Mouse (Mus musculus): ENCODE results near the gene 4930548H24Rik. TPM values are rescaled to one million over a fixed set of nuclear protein-coding genes. Genes with fewer than 3 reads are reported as not detected.

The 4930548H24Rik gene
- total and polyA plus RNA-seq, 3 experiments, result 0.14 TPM; not detected in 2

Other genes starting within 250 kb of the 4930548H24Rik start
- 10 to 100 TPM; 78.2 to 84.9 TPM for gene Nrbp1, start 244.9 kb upstream of the 4930548H24Rik start, total RNA-seq (2021)
- 180 and 229 TPM in 2 replicates for gene Nrbp1, start 244.9 kb upstream of the 4930548H24Rik start, polyA plus RNA-seq (2012; rRNA removed)
- not detected for gene Gm9970, start 244.5 kb upstream of the 4930548H24Rik start, total RNA-seq (2021)
- 3.7 and 3.9 TPM in 2 replicates for gene Gm9970, start 244.5 kb upstream of the 4930548H24Rik start, polyA plus RNA-seq (2012; rRNA removed)
- 1 to 10 TPM; 2.2 to 4.5 TPM for gene Krtcap3, start 234.0 kb upstream of the 4930548H24Rik start, total RNA-seq (2021)
- gene Krtcap3, start 234.0 kb upstream of the 4930548H24Rik start, polyA plus RNA-seq (2012; rRNA removed), result 13.3 and 13.6 TPM in 2 replicates
- 10 to 100 TPM; 28.9 to 38.1 TPM for gene Ift172, start 194.6 kb upstream of the 4930548H24Rik start, total RNA-seq (2021)
- 29.5 and 30.1 TPM in 2 replicates for gene Ift172, start 194.6 kb upstream of the 4930548H24Rik start, polyA plus RNA-seq (2012; rRNA removed)
- 10 to 100 TPM; 11.1 to 20.8 TPM for gene Fndc4, start 189.7 kb upstream of the 4930548H24Rik start, total RNA-seq (2021)
- 25.0 and 28.6 TPM in 2 replicates for gene Fndc4, start 189.7 kb upstream of the 4930548H24Rik start, polyA plus RNA-seq (2012; rRNA removed)
- gene Gckr, start 188.3 kb upstream of the 4930548H24Rik start, total RNA-seq (2021), result under 1 TPM in 1 of 2 experiments, not detected in 1; 0.61 TPM
- 0.13 and 0.20 TPM in 2 replicates for gene Gckr, start 188.3 kb upstream of the 4930548H24Rik start, polyA plus RNA-seq (2012; rRNA removed)
- gene Zfp512, start 33.3 kb upstream of the 4930548H24Rik start, total RNA-seq (2021), result 10 to 100 TPM; 14.2 to 22.2 TPM
- gene Zfp512, start 33.3 kb upstream of the 4930548H24Rik start, polyA plus RNA-seq (2012; rRNA removed), result 4.9 and 5.1 TPM in 2 replicates
- 10 to 100 TPM; 28.6 to 36.3 TPM for gene Gpn1, start 9.0 kb downstream of the 4930548H24Rik start, total RNA-seq (2021)
- gene Gpn1, start 9.0 kb downstream of the 4930548H24Rik start, polyA plus RNA-seq (2012; rRNA removed), result 38.4 and 48.8 TPM in 2 replicates
- 10 to 100 TPM; 27.9 to 31.2 TPM for gene Slc4a1ap, start 41.3 kb downstream of the 4930548H24Rik start, total RNA-seq (2021)
- gene Slc4a1ap, start 41.3 kb downstream of the 4930548H24Rik start, polyA plus RNA-seq (2012; rRNA removed), result 13.9 and 16.4 TPM in 2 replicates
- 10 to 100 TPM; 15.7 to 20.1 TPM for gene Supt7l, start 42.1 kb downstream of the 4930548H24Rik start, total RNA-seq (2021)
- gene Supt7l, start 42.1 kb downstream of the 4930548H24Rik start, polyA plus RNA-seq (2012; rRNA removed), result 11.7 and 13.0 TPM in 2 replicates
- 100 to 1,000 TPM; 294 to 325 TPM for gene Mrpl33, start 111.2 kb downstream of the 4930548H24Rik start, total RNA-seq (2021)
- 21.1 and 31.6 TPM in 2 replicates for gene Mrpl33, start 111.2 kb downstream of the 4930548H24Rik start, polyA plus RNA-seq (2012; rRNA removed)
- gene Rbks, start 211.9 kb downstream of the 4930548H24Rik start, total RNA-seq (2021), result 10 to 100 TPM; 10.3 to 15.5 TPM
- 2.2 and 5.0 TPM in 2 replicates for gene Rbks, start 211.9 kb downstream of the 4930548H24Rik start, polyA plus RNA-seq (2012; rRNA removed)
- 100 to 1,000 TPM in 1 of 2 experiments, 10 to 100 TPM in 1; 90.5 to 177 TPM for gene Babam2, start 211.9 kb downstream of the 4930548H24Rik start, total RNA-seq (2021)
- gene Babam2, start 211.9 kb downstream of the 4930548H24Rik start, polyA plus RNA-seq (2012; rRNA removed), result 63.4 and 88.1 TPM in 2 replicates

Data from adrenal gland, adult 2 months (tissue).